Mouse (Mus musculus) layer of hippocampus, adult 8-10 months (tissue): Measurements from ENCODE around the gene Foxj3. TPM values are rescaled to one million over a fixed set of nuclear protein-coding genes. Genes with fewer than 3 reads are reported as not detected.
"Not testable (repeated sequence)": the region's sequence is repeated elsewhere in the genome, so short reads cannot be mapped to it uniquely, and the experiment has no call there.

Experiments
- DNase-seq, 2 experiments: peaks; one replicate each; pipeline ENCODE4 v3.0.0; 2022; ENCODE audit warnings: low spot score in 2 of 2
- total RNA-seq, 4 experiments: library from RNA; stranded (reverse); gene quantifications; 2 replicates each; pipeline ENCODE4 v1.2.4; 2022

The Foxj3 gene
- total RNA-seq, 4 experiments from 2014 or later = 71.9 to 96.3 (median 78.0) TPM

- no peak for DNase-seq
These were observed 35.9 kb downstream of the Foxj3 start for GRCm38 (mm10) chr4:119572682-119573081.

- DNase-seq = no peak
These were observed 37.7 kb downstream of the Foxj3 start for GRCm38 (mm10) chr4:119574504-119574903.

GRCm38 (mm10) chr4:119575459-119575858, 38.7 kb downstream of the Foxj3 start:
- DNase-seq = no peak

- DNase-seq = no peak
These were observed 51.2 kb downstream of the Foxj3 start for GRCm38 (mm10) chr4:119588037-119588436.

- no peak for DNase-seq
These were observed 52.6 kb downstream of the Foxj3 start for GRCm38 (mm10) chr4:119589423-119589822.

GRCm38 (mm10) chr4:119590027-119590426, 53.2 kb downstream of the Foxj3 start:
- DNase-seq = no peak

- DNase-seq = no peak
These were observed 55.7 kb downstream of the Foxj3 start for GRCm38 (mm10) chr4:119592479-119592878.

GRCm38 (mm10) chr4:119594331-119594730, 57.5 kb downstream of the Foxj3 start:
- DNase-seq = no peak

GRCm38 (mm10) chr4:119599605-119600004, 62.8 kb downstream of the Foxj3 start:
- DNase-seq = no peak

GRCm38 (mm10) chr4:119609488-119609887, 72.7 kb downstream of the Foxj3 start:
- no peak for DNase-seq

- no peak for DNase-seq
These were observed 77.3 kb downstream of the Foxj3 start for GRCm38 (mm10) chr4:119614078-119614477.

GRCm38 (mm10) chr4:119614724-119615123, 77.9 kb downstream of the Foxj3 start:
- no peak for DNase-seq

- no peak for DNase-seq
These were observed 89.4 kb downstream of the Foxj3 start for GRCm38 (mm10) chr4:119626081-119626645.

- no peak for DNase-seq
These were observed 90.1 kb downstream of the Foxj3 start for GRCm38 (mm10) chr4:119626876-119627275.

- no peak for DNase-seq
These were observed 90.5 kb downstream of the Foxj3 start for GRCm38 (mm10) chr4:119627317-119627716.

- DNase-seq = not testable (repeated sequence)
These were observed 91.6 kb downstream of the Foxj3 start for GRCm38 (mm10) chr4:119628363-119628762.

- DNase-seq = peak in 1 of 2 experiments; percentile 53
These were observed 94.5 kb downstream of the Foxj3 start for GRCm38 (mm10) chr4:119631115-119631919.

- no peak for DNase-seq
These were observed 95.9 kb downstream of the Foxj3 start for GRCm38 (mm10) chr4:119632721-119633120.

- DNase-seq = no peak
These were observed 96.5 kb downstream of the Foxj3 start for GRCm38 (mm10) chr4:119633342-119633741.

- no peak for DNase-seq
These were observed 97.1 kb downstream of the Foxj3 start for GRCm38 (mm10) chr4:119633948-119634347.

GRCm38 (mm10) chr4:119634908-119635660, 98.3 kb downstream of the Foxj3 start:
- no peak for DNase-seq

- no peak for DNase-seq
These were observed 98.9 kb downstream of the Foxj3 start for GRCm38 (mm10) chr4:119635686-119636085.
